Mouse (Mus musculus) lung, postnatal 4 days (tissue): ENCODE results near the gene Mib2.
"Not testable (repeated sequence)": the region's sequence is repeated elsewhere in the genome, so short reads cannot be mapped to it uniquely, and the experiment has no call there.

Source experiments
- DNase-seq, 2 experiments: peaks; one replicate each; pipeline ENCODE4 v3.0.0; 2021

Gene Mib2

DNA sequence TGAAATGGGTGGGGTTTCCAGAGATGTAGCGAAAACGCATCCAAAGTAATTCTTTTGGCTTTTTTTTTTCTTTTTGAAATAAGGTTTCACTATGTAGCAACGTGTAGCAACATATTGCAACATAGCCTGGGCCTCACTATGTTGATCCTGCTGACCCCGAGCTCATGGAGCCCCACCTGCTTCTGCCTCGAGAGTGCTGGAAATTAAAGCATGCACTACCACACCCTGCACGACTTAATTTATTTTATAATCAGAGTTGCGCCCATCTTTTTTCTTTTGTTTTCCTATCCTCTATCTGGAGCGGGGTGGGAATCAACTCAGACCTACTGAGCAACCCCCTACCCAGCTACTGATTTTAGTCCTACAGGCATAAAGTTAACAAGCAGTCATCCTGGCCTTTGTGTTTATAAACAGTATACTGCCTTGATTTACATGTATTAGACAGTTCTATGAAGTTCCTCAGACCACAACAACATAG lies 639 bp upstream of the Mib2 start:
- no peak for DNase-seq

DNA sequence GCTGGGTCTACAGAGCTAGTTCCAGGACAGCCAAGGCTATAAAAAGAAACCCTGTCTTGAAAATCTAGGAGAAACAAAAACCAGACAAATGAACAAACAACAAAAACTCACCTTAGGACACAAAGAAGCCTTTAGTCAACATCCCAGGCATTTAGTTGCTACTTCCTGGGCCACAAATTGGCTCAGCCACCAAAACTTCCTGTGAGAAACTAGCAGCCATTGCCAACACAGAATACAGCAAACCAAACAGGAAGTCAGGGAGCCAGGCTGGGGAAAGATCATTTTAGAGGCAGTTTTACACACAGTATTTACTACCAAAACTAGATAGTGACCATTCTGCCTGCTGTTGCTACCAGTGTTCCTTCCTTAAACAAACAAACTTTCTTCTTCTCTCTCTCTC lies 2.1 kb downstream of the Mib2 start:
- DNase-seq: no peak

DNA sequence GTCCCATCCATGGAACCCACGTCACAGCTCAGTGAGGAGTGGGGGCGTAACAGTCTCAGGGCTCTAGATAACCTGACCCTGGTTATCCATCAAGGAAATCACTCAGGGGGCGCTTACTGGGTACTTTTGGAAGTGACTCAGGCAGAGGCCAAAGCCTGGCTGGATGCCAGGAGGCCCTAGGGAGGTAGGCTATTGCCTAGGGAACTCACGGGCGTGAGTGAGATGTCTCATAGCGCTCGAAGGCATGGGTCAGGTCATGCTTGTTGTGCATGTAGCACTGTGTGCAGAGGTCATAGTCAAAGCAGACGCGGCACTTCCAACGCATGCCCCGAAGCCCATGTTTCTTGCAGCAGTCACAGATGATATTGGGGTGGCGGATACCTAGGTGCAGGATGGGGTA lies 8.4 kb downstream of the Mib2 start:
- DNase-seq: no peak

DNA sequence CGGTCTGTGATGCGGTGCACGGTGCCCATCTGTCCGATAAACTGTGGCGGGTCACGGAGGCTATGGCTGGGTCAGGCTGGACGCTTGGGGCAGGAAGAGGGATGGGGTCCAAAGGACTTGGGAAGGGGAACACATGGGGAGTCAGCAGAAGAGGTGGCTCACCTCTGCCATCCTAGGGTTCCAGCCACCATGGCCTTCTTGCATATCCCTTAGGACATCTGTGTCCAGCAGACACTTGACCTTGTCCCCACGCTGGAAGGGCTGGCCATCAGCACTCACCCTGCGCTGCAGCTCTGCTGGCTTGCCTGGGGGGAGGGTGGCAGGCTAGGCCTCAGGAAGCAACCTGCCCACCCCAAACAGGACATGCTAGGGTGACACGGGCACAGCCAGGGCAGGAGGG lies 10.0 kb downstream of the Mib2 start:
- no peak for DNase-seq

DNA sequence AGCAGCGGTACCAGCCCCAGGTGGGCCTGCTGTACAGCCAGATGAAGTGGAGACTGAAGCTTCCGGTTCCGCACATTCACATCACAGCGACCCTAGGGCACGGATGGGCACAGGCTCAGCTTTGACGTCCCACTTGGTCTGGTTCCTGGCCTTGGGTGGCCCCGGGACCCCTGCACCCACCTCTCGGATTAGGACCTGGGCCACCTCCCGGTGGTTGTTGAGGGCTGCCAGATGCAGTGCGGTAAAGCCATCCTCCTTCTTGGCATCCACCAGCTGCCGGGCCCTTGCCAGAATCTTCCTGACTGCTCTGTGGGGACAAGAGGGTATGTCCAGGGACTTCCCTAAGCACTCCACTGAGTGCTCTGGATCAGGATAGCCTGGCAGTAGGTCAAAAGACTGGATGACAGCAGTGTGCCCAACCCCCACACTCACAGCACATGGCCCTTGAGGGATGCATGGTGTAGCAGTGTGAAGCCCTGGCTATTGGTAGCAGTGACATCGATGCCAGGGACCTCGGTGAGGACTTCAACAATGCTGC lies 12.7 kb downstream of the Mib2 start:
- DNase-seq: no peak

DNA sequence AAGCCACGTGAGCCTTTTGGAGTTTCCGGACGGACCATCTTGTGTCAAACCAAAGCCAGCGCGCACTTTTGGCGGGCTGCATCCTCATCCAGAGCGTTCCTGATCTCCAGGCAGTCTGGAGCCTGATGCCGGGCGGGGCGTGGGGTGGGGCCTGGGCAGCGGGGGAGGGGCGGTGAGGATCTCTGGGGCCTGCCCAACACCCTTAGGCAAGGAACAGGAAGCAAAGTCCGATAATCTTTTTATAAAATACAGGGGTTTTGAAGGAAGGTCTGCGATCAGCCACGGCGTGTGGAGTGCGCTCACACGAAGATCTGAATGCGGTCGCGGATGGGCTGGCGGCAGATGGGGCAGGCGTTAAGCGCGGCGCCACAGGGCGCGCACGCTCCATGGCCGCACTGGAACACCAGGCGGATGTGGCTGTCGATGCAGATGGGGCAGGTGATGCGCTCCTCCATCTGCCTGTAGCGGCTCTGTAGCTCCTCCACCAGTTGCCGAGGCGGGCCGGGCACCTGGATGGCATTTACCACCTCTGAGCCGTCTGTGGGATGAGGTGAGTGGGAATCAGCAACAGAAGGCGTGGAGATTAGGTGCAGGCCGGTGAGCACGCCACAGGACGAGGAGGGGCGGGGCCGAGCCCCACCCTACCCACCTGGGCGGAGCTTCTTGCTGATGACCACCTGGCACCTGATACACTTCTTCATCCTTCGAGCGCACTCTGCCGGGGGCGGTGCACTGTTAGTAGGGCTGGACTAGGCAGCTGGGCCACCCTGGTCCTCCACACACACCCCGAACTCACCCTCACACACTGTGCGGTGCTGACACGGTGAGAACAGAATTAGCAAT lies 14.3 kb downstream of the Mib2 start:
- peak; percentile 59 to 77 for DNase-seq

DNA sequence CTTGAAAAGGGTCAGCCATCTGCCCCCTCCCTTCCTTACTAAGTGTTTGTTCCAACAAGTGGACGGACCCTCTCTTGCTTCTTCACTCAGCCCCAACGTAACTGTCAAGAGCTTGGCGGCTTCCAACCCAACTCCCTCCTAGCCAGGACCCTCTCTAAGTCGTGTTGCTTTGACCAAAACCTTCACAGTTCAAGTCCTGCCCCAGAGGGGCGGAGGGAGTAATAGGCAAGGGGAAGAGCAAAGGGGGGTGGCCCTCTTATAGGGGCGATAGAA lies 14.9 kb downstream of the Mib2 start:
- DNase-seq: no peak

DNA sequence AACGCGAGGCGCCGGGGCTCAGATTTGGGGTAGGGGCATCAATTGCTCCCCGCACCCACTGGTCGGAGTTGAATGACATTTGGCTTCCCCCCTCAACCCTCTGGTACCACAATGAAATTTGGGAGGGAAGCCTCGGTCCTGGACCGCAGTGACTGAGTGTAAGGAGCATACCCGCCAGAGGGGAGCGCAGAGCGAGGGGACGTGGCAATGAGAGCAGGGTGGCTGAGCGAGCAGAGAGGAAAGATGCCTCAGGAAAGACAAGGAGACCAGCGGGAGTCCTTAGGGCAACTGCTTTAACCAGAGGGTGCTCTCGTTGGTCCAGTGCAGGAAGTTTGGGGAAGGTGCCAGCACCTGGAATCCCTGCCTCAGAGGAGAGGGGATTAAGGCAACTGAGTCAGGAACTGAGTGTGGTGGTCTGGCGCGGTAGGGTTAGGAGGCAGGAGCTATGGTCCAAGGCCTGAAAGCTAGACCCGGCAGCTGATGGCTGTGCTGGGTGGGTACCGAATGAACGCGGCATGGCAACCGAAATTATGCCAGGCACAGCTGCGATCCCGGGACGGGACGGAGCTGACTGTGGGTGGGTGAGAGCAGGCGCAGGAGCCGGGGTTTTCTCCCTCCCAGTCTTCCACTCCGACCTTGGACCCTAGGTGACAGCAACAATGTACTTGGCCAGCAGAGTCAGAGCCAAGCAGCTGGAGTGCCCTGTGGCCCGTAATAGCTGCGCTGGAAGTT lies 15.4 kb downstream of the Mib2 start:
- DNase-seq: peak; percentile 38 to 53

DNA sequence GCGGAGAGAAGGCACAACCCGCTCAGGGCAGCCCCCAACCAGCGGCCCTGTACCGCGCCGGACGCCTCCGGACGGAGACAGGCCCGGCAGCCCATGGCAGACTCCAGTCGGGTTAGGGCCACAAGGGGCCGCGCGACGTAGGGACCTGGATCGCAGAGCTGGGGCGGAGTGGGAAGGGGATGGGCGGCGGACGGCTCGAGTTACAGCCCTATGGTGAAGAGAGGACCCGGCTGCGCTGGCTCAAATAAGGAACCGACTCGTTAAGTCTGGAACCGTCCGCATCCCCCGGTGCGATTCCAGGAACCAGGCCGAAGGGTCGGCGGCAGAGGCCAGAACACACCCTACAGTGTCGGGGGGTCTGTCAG lies 15.9 kb downstream of the Mib2 start, which contains the start of gene Mmp23:
Mmp23 (minus strand) TSS at position 299 of the 365 bp plus-strand sequence.
- DNase-seq: peak; percentile 63 to 73

DNA sequence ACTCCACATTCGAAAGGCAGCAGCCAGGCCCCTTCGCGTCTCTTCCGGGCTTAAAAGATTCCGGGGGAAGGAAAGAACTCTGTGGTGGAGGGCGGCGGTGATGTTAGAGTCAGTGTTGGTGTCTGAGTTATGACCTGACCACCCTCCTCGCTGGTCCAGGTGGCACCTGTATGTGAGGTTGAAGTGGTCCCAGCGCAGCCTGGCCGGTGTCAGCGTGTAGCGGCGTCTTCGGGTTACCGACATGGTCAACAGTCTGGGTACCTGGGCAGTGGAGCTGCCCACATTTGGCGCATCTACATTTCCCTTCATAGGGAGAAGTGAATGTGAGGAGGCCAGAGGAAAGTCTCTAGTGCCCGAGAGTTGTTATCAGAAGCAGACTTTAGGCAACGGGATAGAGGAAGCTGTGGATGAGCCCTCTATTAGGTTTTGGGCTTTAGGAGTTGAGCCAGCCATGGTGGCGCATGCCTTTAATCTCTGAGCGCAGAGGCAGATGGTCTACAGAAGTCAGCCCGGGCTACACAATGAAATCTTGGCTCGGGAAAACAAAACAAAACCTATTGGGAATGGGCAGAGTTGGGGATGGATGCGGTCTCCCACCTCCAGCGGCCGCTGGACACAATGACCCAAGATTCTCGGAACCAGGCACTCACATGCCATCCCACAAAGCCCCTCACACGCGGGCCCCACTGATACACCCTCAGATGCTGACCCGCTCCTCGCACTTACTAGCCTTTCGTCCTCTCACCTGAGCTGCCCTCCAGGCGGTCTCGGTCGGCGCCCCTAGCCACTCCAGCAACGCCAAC lies 16.5 kb downstream of the Mib2 start:
- DNase-seq: no peak

DNA sequence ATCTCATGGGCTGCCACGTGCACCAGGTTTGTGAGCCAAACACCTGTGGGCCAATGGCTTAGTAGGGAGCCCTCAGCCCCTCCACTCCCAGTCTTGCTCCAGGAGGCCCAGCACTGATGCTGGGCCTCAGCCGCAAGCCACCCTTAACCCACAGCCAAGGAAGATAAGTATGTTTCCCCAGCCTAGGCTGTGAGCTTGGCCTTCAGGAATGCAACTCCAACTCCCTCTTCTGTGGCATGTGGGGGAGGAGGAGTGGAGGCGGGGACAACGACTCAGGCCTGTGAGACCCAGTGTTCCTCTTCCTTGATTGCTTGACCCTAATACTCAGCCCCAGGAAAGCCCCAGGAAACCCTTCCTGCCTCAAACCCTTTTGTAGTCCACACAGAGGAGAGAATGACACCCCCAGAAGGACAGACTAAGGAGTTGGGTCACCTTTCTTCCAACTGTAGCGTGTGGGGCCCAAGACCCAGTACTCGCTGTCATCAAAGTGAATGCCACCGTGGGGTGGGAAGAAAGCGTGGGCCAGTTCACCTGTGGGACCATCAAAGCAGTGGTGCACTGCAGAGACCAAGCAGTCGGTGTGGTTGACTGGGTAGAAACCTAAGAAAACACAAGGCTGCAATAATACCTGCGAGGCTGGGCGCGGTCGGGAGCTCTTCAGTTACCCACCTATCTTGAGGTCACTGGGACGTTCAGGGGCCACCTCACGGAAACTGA lies 17.3 kb downstream of the Mib2 start:
- DNase-seq: peak; percentile 66 to 79

DNA sequence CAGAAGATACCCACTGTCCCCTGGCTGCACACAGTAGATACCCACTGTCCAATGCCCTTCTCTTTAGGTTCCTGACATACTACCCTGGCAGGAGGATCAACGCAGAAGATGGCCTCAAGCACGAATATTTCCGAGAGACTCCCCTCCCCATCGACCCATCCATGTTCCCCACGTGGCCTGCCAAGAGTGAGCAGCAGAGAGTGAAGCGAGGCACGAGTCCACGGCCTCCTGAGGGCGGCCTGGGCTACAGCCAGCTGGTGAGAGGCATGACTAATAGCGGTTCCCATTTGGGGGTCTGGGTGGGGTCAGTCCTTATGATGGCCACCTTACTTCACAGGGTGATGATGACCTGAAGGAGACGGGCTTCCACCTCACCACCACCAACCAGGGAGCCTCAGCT lies 19.6 kb downstream of the Mib2 start:
- DNase-seq: no peak

DNA sequence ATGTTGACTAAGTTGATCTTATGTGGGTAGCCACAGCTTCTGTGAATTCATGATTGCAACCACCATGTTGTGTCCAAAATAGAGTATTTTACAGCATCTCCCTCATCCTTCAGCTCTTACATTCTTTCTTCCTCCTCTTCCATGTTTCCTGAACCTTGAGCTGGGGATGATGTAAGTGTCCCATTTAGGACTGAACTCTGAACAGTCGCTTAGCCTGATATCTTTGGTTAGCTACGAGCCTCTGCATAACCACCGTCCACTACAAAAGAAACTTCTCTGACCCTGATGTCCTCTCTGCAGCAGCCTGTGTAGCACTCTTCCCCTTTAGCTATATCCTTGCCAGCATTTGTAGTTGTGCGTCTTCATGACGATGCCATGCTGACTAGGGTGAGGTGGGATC lies 23.3 kb downstream of the Mib2 start:
- DNase-seq: no peak

DNA sequence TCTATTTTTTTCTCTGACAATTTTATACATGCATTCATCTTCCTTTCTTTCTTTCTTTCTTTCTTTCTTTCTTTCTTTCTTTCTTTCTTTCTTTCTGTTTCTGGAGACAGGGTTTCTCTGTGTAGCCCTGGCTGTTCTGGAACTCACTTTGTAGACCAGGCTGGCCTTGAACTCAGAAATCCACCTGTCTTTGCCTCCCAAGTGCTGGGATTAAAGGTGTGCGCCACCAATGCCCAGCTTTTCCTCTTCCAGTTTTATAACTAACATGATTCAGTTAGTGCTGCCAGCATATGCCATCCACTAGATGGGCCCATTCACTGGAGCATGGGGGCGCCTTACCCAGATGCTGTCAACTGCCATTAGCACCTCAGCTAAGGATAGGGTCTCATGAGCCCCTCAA lies 23.7 kb downstream of the Mib2 start, which contains the start of gene Gm10563:
Gm10563 (minus strand) TSS at position 101 of the 400 bp plus-strand sequence.
- DNase-seq: not testable (repeated sequence)

DNA sequence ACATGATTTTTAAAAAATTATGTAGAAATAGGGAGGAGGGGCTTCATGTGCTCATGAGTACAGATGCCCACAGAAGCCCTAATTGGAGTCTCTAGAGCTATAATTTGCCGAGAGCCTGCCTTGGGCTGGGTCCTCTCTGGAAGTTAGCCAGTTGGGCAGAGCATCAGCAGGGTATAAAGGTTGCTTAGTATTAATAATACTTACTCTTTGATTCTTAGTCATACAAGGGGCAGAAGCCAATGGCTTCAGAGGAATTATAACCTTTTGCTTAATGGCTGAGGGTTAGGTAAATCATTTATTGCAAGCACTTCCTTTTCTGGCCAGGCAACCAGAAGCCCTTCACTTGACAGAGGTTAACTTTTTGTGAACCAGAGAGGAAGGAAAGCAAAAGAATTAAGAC lies 25.5 kb downstream of the Mib2 start:
- DNase-seq: no peak

DNA sequence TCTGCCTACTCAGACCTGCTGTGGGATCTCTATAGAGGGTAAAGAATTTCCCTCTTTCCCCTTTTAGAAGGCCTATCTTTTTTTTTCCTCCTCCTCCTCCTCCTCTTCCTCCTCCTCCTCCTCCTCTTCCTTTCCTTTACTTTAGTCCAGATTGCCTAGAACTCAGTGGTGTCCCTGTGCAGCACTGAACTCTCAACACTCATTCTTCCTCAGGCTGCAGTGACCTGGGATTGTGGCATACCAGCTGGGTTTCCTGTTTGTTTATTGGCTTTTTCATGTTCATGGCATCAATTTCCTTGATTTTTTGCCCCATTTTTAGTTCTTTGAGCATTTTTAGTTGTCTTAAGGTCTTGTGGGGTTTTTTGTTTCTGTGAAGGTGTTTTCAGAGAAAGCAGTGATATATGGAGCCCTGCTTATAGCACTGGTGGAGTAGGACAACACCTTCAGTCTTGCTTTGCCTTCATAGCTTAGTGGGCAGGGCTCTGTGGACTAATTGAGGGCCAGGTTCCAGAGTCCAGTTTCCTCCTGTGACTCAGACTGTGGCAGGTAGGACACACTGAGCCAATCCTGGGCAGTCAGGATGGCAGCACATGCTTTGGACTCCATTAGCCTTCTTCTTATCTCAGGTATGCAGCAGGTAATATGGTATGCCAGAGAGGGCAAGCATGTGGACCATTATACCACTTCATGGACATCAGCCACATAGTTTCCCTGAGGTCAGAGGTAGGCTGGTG lies 33.1 kb downstream of the Mib2 start:
- DNase-seq: no peak

DNA sequence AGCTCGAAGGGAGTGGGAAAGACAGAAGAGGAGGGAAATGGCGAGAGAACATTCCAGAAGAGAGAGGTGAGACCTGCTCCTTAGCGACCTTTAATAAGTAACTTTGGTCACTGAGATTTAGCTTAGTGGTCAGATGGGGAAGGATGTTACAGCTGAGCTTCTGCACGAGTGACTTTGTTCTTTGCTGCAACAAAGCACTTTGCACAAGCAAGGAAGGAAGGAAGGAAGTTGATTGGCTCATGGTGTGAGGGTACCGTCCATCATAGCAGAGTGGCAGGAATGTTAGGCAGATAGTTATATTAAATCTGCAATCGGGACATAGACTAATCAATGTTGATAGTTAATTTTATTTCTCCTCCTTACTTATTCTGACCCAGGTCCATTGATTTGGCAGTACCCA lies 38.7 kb downstream of the Mib2 start:
- DNase-seq: no peak

DNA sequence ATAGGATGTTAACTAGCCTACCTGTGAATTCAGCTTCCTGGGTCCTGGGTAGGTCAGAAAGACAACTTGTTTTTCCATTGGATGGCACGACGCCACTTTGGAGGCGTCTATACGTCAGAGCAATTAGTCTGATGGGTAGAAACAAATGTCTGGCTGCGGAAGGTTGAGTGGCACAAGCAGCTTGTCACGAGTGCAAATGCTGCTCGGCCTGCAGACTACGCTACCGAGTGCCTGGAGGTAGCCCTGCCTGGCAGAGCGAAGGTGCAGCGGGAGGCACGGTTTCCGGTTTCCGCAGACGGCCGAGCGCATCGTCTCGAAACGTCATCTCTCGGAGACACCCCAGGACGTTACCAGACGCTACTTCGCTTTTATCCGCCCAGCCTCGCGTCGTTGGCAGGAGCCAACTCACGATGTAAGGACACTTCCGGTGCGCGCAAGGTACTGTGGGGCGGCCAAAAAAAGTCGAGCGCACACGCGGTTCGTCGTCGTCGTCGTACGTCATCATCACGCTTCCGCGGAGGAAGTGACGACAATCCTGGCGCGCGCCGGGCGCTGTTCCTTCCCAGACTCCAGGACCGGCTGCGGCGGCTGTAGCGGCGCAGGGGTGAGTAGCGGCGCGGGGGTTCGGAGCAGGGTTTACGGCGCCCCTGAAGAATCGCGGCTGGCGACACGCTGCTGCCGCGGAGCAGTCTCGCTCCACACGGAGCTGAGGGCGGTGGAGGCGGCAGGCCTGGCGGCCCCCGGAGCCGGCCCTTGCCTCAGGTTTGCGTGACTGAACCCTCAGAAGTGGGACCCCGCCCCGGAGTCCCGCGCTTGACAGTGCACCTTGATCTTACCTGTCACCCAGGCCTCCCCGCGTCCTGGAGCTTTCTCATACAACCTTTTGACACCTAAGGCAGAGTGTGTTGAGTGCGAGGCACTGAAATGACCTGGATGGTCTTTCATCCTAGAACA lies 44.4 kb downstream of the Mib2 start, which contains the start of gene Cdk11b:
Cdk11b (plus strand) TSS at position 517 of the 954 bp plus-strand sequence.
- DNase-seq: peak; percentile 97 to 99

DNA sequence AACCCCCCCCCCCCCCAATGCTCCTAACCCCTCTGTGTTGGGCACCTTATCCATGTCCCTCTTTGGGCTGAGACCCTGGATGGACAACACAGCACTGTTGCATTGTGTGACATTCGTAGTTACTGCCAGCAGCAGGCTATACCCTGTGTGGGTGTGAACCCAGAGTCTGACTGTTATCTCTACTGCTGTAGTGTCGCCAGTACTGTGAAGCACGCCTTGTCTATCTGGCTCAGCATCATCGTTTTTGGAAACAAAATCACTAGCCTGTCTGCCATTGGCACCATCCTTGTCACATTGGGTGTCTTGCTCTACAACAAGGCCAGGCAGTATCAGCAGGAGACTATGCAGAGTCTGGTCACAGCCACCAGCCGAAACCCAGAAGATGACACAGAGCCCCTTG lies 50.7 kb downstream of the Mib2 start:
- no peak for DNase-seq

DNA sequence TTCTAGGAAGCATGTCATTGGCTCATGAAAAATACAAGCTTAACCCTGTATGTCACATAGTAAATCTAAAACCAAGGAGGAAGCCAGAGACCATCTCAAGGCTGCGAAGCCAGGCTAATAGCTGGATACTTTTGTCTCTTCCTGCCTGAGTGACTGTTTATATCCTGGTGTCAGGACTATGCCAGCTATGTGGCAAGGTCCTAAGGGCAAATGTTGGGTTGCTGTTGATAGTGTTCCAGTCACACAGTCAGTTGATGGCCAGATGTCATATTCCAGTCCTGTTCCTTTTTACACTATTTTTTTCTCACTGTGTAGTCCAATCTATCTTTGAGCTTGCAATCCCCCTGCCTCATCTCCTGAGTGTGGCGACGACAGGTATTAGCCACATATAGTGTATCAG lies 55.7 kb downstream of the Mib2 start:
- DNase-seq: no peak

DNA sequence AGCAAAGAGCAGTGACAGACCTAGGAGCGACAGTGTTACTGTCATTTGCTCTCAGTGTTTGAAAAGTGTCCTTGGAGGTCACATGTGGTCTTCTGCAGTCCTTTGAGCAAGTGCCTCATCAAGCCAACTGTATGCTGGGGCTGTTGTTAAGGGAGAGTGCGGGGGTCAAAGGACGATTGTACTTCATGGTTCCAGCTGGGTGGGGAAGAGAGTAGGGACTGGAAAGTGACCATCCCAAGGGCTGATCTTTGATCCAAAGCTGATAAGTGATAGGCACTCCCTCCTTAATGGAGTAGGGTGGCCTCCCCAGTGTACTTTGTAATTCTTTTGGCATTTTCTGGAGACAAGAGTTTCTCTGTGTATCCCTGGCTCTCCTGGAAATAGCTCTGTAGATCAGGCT lies 57.1 kb downstream of the Mib2 start:
- DNase-seq: no peak
